Mouse (Mus musculus): ENCODE data around the gene Tasp1.
"Not testable (repeated sequence)": the region's sequence is repeated elsewhere in the genome, so short reads cannot be mapped to it uniquely, and the experiment has no call there.

The Tasp1 gene

DNA sequence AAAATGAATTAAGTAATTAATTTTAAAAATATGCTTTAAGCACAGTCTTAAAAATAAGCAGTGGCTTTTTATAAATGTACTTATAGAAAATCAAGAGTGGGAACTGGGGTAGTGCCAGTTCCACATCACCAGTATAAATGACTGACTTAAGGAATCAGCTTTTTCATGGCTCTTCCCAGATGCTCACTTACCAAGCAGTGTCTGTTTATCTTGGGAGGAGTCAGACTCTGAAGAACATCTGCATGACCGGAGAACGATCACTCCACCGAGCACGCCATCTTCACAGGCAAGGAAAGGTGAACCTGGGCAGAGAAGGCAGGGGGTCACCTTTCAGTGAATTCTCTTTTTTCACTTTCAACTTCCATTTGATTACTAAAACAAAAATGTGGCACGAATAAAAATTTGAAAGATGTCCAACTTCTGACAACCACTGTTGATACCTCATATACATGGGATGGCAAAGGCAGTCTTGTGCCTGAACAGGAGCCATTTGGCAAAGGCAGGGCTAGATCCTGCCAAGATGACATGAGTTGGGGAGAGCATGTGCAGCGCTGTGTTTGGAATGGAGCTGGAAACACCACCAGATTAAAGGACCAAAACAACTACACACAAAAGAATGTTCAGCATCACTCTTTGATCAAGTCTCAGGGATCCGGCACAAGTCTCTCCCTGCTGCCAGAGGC, 182.9 kb downstream of the Tasp1 start:
- no peak for DNase-seq (ENCODE audit: low spot score in 2 of 2)

DNA sequence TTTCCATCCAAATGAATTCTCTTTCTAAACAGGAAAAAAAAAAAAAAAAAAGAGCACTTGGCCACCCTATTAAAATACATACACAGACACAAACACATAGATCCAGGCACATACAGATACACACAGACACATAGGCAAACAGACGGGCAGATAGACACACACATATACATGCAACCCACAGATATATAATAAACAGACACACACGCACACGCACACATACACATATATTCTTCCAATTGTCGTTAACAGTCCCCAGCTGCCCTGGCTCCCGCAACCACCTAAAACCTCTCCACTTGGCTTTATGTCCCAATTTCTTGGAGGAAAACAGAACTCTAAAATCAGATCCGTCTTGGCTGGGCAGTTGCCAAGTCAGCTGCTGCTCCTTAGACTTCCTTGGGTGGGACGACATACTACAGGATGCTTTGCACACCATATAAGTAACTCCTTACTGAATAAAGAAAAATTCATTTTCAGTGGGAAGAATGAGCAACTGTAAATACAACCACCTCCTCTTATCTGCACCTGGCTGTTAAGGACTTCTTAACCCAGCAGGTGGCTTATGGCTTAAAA, 188.5 kb downstream of the Tasp1 start:
- DNase-seq (ENCODE audit: low spot score in 2 of 2): no peak

DNA sequence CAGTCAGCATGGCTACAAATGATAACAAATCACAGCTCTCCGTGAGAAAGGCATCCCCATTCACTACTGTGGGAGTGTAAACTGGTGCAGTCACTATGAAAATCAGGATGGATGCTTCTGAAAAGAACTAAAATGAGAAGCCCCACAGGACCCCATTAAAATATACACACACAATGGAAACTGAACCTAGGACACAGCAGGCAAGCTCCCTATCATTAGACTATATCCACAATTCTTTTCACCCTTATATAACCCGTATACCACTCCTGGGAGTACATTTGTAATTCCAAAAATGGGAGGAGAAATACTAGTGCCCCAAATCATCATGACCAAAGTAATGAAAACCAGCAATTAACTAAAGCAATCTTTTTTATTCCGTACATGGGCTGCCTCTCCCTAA, 190.7 kb downstream of the Tasp1 start:
- no peak for DNase-seq (ENCODE audit: low spot score in 2 of 2)

DNA sequence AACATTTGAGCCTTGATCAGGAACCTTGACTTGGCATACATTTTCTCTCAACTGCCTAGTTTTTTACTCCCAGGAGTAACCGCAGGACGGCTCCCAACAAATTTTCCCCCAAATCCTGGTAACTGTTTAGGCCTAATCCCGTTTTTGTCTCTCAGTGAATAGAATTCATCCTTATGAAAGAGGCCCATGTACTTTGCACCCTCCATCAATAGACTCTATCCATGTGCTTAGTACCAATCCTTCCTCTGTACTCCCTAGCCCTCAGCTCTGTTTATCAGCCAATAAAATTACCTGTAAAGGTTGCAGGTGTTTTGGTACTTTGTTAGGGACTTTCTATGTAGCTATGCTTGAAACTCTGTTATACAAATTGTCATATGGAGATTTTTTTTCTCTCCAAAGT, 192.4 kb downstream of the Tasp1 start:
- DNase-seq (ENCODE audit: low spot score in 2 of 2): no peak

DNA sequence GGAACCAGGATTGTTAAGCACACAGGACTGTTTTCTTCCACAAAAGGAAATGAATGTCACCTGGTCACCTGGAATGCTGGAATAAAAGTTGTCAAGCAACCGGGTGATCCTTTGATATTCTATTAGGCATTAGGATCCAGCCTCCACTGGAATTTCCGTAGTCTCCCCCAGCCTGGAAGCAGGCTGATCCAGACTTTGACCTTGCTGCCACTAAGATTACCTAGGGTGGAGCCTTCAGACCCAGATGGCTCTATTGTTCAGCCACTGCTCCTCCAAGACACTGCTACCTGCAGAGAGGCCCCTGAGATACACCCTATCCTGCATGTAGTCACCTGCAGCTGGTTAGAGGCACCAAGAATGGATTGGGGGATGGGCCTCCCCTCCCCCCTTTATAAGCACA, 192.8 kb downstream of the Tasp1 start:
- DNase-seq (ENCODE audit: low spot score in 2 of 2): no peak

DNA sequence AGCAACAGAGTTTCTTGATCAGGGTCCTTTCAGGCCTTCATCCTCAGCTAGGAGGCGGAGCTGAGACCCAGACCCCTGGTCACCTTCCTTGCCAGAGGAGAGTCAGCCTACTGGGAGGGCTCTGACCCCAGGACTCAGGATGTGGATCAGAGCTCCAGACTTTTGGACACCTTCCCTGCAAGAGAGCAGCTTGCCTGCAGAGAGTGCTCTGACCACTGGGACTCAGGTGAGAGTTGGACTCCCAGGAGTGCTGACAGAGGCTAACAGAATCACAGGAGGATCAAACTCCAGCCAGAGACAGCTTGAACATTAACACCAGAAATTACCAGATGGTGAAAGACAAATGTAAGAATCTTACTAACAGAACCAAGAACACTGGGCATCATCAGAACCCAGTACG, 197.5 kb downstream of the Tasp1 start:
- DNase-seq (ENCODE audit: low spot score in 2 of 2): not testable (repeated sequence)

DNA sequence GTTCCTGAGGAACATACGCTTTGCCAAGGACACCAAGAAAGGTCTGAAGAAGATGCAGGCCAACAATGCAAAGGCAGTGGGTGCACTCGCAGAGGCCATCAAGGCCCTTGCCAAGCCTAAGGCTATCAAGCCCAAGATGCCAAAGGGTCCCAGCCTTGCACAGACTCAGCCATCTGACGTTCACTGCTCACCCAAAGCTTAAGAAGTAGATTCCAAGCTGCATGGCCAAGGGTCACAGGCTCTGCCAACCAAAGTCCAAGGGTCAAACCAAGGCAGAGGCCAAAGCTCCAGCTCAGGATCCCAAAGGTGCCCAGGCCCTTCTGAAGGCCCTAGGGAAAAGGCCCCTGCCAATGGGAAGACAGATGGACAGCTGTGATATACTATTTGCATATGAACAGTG, 203.2 kb downstream of the Tasp1 start:
- not testable (repeated sequence) for DNase-seq (ENCODE audit: low spot score in 2 of 2)

DNA sequence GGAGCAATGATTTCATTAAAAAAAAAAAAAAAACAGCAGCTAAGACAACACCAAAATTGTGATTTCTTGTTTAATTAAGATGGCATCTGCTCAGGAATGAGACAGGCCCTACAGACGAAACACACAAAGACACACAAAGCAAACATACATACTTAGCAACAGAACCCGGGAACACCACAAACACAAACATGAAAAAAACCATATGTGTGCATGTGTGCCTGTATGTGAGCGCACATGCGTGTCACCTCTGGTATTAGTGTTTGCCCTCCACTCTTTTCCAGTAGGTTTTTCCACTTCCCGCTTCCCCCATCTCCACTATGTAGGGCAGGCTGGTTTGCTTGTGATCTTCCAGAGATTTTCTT, 206.5 kb downstream of the Tasp1 start:
- DNase-seq (ENCODE audit: low spot score in 2 of 2): no peak

DNA sequence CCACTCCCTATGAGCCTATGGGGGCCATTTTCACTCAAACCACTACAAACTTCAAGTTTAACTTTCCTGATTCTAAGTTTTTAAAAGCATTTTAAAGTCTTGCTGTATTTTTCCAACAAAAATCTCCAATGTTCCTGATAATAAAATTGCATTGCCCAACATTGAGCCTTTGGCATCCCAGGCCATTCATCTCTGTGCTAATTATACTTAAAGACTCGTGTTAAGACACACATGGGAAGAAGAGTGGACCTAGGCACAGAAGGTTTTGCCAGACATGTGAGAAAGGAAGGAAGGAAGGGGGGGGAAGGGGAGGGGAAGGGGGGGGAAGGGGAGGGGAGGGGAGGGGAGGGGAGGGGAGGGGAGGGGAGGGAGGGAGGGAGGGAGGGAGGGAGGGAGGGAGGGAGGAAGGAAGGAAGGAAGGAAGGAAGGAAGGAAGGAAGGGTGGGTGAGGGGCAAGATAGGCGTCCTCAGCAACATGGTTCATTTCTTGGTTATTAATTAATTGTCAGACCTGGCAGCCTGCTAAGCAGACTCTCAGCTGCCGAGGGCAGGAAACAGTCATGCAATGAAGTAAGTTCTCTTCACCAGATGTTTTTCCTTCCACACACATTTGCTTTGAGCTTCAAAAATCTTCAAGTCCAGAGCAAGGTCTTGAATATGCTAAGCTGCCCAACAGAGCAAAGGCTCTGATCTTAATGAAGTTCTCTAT, 207.0 kb downstream of the Tasp1 start:
- DNase-seq (ENCODE audit: low spot score in 2 of 2): no peak

DNA sequence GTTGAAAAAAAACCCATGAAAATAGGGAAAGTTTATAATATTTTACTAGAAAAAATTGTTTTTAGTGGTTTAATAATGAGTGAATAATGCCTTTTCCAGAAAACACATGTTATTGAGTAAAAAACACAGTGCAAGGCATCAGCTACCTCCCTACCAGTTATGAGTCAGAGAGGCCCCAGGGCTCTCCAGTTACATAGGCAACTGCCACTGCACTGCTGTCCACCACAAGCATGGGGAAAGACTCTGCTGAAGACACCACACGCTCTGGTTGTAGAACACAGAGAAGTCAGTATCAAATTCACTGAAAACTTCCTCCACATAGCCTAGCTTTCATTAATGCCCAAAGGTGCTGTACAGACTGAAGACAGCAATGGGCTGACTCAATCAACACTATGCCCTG, 217.0 kb downstream of the Tasp1 start:
- DNase-seq (ENCODE audit: low spot score in 2 of 2): no peak

DNA sequence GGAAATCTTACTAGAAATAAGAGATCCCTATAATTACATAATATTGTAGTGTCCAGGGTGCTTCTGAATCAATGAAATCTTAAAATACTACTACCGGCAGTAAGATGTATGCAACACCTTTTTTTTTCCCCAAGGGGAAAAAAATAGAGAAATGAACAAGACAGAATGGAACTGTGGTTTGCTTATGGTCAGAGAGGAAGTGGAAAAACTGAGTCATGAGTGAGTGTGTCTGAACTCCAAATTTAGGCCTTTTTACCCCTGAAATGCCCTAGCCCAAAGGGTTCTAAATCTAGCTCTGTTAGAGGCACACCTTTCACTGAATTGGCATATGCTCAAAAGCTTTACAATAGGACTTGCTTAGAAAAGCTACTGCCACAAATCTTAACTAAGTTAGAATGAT, 225.2 kb downstream of the Tasp1 start:
- DNase-seq (ENCODE audit: low spot score in 2 of 2): no peak

DNA sequence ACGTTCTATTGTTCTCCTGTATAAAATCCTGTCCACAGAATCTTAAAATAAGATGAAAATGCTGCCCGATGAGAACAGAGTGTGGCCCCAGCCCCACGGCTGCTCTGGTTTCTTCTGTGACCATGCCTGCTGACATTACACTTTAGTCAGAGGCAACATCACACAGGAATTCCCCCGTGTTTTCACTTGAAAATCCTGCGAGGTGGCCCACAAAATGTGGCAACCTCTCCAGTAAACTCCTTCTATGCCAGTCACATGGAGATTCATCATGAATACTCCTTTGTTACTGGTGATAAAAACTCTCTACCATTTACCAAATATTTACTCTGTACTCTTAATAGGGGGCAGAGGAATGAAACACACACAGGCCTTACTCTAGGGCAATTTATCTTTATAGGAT, 225.7 kb downstream of the Tasp1 start:
- DNase-seq (ENCODE audit: low spot score in 2 of 2): no peak

DNA sequence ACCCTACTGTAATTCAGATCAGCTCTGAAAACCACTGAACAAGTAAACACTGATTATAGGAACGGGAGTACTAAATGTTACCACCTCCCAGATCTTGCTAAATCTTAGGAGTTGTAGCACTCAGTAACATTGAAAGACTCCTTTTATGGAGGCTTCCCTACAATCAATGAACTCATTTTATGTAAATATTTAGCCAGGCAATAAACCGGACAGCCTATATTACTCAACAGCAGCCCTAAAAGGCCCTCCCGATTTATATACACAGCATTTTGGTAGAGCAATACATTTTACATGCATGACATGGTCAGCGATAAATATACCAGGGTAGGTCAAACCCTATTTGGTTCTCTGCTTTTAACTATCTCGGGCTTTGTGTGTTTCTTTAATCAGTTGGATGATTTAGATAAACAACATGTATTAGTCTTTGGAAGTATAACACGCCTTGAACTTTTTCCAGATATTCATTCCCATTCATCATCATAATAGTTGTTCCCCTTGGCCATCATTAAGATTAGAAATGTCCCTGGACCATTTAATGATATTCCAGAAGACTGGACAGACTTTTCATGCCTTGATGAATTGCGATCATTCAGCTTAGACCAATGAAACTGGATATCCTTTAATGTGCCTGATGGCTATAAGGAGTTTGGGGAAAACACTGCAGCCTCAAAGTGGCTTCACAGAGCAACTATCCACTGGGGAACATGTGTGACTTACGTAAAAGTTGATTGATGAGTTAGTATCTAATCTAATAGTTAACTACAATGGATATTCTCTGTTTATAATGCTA, 244.8 kb downstream of the Tasp1 start:
- no peak for DNase-seq (ENCODE audit: low spot score in 2 of 2)

DNA sequence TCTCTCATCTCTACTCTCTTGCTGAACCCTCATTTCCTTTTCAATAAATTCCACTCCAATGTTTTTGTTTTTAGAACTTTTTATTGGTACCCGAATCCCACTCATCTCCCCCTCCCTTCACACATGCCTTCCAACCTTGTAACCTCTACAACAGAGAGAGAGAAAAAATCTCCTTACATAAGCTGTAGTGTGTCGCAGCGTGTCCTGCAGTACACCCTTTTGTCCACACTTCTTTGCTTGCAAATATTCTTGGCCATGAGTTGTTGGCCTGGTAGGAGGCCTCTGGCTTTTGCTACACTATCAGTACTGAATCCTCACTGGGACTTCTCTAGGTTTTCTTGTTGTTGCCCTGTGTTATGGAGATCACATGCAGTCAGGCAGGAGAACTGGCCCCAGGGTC, 249.3 kb downstream of the Tasp1 start:
- DNase-seq (ENCODE audit: low spot score in 2 of 2): no peak

DNA sequence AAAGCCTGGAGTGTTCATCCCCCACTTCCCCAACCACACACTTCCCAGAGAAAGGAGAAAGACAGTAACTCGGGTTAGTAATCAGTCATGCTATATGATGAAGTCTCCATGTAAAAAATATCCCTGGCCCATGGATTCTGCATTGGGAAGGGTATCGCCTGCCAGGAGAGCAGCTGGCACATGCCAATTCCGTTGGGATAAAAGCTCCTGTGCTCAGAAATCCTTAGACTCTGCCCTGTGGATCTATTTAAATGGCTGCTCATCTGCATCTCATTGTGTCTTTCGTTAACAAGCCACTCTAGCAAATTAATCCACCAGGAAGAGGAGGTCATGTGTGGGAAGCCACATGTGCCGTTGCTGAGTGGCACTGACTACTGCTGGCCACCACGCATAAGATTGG, 258.7 kb downstream of the Tasp1 start:
- DNase-seq (ENCODE audit: low spot score in 2 of 2): no peak

DNA sequence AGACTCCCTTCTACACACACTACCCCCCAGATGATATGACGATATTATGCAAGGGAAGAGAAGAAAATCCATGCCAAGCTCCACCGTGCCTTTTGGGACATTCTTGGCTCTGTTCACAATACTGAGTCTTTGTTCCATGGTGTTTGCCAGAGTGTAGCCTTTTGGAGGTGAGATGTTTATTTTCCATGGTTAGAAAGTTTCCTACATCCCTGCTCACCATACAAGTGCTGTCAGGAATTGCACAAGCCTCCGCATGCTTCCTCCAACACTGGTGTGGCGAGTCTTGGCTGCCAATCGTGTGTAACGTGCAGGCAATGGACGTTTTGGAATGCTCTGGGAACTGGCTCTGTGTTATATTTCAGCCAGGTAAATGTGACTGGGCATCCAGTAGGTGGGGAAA, 262.6 kb downstream of the Tasp1 start:
- no peak for DNase-seq (ENCODE audit: low spot score in 2 of 2)

DNA sequence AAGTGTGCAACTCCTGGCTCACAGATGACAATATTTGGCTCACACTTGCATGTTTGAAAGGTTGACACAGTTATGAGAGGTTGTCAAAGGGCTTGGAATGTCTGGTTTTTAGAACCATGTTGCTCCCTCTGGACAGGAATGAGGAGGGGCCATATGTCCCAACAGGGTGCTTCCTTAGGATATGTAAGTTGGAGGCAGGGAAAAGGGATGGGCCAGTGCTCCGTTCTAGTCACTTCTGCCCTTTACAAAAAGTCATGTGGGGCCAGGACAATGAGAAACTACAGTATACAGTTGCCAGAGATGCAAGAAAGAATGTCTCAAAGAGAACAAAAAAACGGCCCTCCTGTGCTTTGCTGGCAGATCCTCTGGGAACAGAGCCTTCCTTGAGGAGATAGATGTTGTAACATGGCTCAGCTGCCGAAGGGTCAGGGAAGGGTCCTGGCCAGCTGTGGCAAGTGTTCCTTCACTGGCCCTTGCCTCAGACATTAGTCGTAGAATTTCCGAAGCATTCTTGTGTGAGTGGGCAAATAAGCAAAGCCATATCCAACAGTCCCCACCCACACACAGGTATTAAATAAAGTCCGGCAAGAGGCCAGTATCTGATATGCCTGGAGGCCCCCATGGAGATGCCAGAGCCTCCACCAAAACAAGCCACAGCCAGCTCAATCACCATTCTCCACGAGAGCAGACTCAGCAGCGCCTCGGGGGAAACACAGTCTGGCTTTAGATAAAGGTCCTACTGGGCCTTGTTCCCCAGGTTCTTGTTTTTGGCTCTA, 274.1 kb downstream of the Tasp1 start:
- DNase-seq (ENCODE audit: low spot score in 2 of 2): no peak

DNA sequence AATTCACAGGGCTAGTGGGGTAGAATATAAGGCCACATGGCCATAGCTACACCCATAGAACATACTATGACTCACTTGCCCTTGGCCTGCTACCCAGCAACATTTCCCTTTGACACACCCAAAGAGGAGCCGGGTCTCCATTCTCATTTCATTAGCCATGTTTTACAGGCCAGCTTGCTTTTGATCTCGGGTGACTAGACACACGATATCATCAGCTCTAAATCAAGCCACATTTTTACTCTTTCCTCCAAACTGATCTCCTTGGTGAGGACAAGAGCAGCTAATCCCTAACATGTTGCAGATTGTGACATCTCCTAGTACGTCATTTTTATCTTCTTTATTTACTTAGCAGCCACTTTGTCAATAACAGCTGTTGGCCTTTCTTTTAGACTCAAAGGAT, 277.9 kb downstream of the Tasp1 start:
- no peak for DNase-seq (ENCODE audit: low spot score in 2 of 2)

DNA sequence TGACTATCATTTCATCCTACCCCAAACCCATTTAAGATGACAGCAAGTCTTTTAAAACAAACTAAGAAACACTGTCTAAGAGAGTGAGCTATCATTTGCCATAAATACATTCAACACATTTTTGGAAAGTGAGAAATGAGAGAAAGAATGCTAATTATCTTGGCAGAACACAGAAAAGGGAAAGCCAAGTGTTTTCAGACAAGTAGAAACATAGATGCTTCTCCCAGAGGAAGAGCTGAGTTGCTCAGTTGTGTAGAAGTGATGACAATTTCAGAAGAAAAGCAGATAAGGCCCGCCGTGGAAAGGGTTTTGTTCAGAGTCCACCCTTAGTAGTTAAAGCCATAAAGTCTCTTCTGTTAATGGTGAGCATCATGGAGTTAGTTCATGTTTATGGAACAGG, 281.7 kb downstream of the Tasp1 start:
- no peak for DNase-seq (ENCODE audit: low spot score in 2 of 2)

DNA sequence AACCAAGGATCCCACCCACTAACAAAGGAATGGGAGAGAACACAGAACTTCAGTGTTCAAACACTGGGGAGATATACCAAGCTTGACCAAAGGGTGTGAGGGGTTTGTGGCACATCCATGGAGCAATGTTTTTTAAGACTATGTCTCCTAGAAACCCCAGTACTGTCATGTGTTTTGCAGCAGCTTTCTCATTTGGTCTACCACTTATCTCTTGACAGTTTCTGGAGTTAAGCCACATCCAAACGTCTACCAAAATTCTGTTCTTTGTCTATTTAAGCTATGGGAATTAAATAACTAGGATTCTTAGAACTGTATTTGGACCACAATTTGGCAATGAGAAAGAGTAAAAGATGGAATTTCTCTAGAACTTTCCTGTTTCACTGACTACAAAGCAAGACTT, 282.1 kb downstream of the Tasp1 start:
- no peak for DNase-seq (ENCODE audit: low spot score in 2 of 2)
